Mouse (Mus musculus) neural tube, embryonic 15.5 days (tissue): ENCODE measurements around the gene Zfp992. TPM values are rescaled to one million over a fixed set of nuclear protein-coding genes. Genes with fewer than 3 reads are reported as not detected.
"Not testable (repeated sequence)": the region's sequence is repeated elsewhere in the genome, so short reads cannot be mapped to it uniquely, and the experiment has no call there.

Experiments used
- ATAC-seq: fragments of 200-750 bp; cut with Nextera tagmentation; 2 replicates; pipeline ENCODE4 v1.8.0; 2017; ENCODE audit warnings: mild to moderate bottlenecking, moderate TSS enrichment, moderate library complexity; ENCODE audit not compliant: low FRiP score
- H3K27ac ChIP-seq: fragments of 300-500 bp; sonication (generic); replicated peaks from 2 replicates; pipeline ENCODE4 v1.5.1; 2015; ENCODE audit warnings: mild to moderate bottlenecking, inconsistent platforms
- H3K27me3 ChIP-seq: fragments of 300-500 bp; sonication (generic); replicated peaks from 2 replicates; pipeline ENCODE4 v1.6.1; 2015; ENCODE audit warnings: inconsistent platforms
- H3K36me3 ChIP-seq: fragments of 300-500 bp; sonication (generic); 2 replicates; pipeline ENCODE4 v1.6.1; 2015; ENCODE audit warnings: inconsistent platforms
- H3K4me1 ChIP-seq: fragments of 300-500 bp; sonication (generic); 2 replicates; pipeline ENCODE4 v1.6.1; 2015; ENCODE audit warnings: inconsistent platforms
- H3K4me2 ChIP-seq: fragments of 300-500 bp; sonication (generic); 2 replicates; pipeline ENCODE4 v1.6.1; 2015; ENCODE audit warnings: inconsistent platforms, mild to moderate bottlenecking, moderate library complexity
- H3K4me3 ChIP-seq: fragments of 300-500 bp; sonication (generic); replicated peaks from 2 replicates; pipeline ENCODE4 v1.5.1; 2015; ENCODE audit warnings: mild to moderate bottlenecking, inconsistent platforms
- H3K9ac ChIP-seq: fragments of 300-500 bp; sonication (generic); replicated peaks from 2 replicates; pipeline ENCODE4 v1.6.1; 2015; ENCODE audit warnings: mild to moderate bottlenecking, inconsistent platforms
- H3K9me3 ChIP-seq: fragments of 300-500 bp; sonication (generic); replicated peaks from 2 replicates; pipeline ENCODE4 v1.6.1; 2016; ENCODE audit warnings: inconsistent platforms
- WGBS: fragments of 180-500 bp; shearing (Covaris S2); methylation state at CpG from one replicate; pipeline ENCODE4 v1.1.7; 2015; ENCODE audit warnings: mixed read lengths; 5-methylcytosine and 5-hydroxymethylcytosine counted together
- polyA plus RNA-seq: library from polyadenylated mRNA; unstranded; fragments of >200 nt; fragmentation: Nextera tagmentation; extraction: Ambion mirVana; gene quantifications from 2 replicates; pipeline ENCODE4 v1.2.1, GENCODE M21; 2015

The Zfp992 gene
- polyA plus RNA-seq, 1 experiment from 2014 or later = 2.6 TPM

DNA sequence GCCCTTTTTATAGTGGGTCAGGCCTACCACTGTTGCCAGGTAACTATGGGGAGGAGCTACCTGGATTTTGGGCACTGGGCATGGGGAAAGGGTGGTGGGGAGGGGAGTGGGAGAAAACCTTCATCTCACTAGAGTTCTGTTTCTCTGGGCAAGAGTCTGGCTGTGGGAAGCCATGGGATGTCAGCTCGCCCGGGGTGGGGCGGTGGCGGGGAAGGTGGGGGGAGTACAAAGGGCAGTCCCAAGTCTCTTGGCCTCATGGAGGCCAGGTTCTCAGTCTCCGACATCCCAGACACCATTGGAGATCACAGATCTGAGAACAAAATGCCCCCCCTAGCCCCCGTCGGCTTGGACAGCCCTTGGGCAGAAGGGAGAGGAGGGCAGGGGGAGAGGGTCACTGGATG, 6.5 kb downstream of the Zfp992 start:
- Histone ChIP-seq H3K27ac (no peak overlapping the region), H3K4me3 (no peak overlapping the region), H3K4me2 (no peak overlapping the region), H3K36me3 (peaks cover 11% of the 10 kb centered on the region), H3K27me3 (no peaks in the 10 kb centered on the region), H3K9ac (no peak overlapping the region), H3K9me3 (peaks cover 56% of the 10 kb centered on the region), H3K4me1 (no peaks in the 10 kb centered on the region)
- 96% methylated on average over 7 of the region's 7 CpGs for WGBS
- ATAC-seq = peak; percentile 28; the same call in 1 of the 2 replicates

DNA sequence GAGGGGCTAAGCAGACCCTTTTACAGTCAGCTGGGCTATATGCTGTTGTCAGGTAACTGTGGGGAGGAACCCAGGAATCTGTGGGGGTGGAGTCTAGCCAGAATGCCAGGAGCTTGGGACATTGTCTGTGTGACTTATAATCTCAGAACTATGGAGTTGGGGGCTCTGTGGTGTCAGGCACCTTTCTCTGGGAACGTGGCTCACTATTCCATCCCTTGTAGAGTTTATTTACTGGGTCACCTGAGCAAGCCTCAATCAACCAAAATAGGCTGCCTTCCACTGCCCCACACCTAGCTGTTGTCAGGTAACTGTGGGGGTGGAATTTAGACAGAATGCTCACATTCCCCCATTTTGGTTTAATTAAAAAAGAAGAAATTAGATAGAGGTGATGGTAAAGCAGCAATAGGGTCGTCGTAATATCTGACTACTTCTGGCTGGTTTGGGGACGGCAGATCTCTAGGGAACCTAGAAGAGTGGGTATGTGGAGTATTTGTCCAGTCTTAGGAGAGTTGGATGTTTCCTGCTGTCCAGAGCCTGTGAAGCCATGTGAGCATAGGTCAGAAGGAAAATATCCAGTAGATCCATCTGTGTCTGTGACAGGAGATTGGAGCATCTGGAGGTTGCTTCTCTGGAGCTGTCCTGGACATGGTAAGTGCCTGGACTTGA, 7.4 kb downstream of the Zfp992 start:
- Histone ChIP-seq H3K4me2 (no peak overlapping the region), H3K9me3 (peaks cover 56% of the 10 kb centered on the region), H3K9ac (no peak overlapping the region), H3K36me3 (peaks cover 11% of the 10 kb centered on the region), H3K4me1 (no peaks in the 10 kb centered on the region), H3K27me3 (no peaks in the 10 kb centered on the region), H3K4me3 (no peak overlapping the region), H3K27ac (no peak overlapping the region)
- WGBS = 72% methylated on average over 4 of the region's 4 CpGs
- ATAC-seq = no peak

DNA sequence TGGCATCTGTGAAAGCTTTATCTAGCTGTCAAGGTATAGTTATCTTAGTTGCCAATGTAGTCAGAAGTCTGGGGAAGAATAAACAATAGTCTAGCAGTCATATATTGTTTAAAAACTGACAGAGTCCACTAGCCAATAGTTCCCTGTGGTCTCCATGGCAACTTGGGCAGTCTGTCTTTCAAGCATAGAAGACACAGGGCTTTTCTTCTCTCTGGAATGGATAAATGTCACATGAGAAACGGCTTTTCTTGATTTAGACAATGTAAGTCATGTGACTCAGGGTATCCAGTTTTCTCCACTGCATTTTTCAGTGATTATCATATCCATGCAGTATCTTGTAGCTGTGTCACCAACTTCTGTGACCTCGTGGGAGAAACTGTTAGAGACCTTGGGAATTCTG, 8.3 kb downstream of the Zfp992 start:
- peaks cover 56% of the 10 kb centered on the region for H3K9me3 ChIP-seq
- WGBS = 65% methylated on average over 2 of the region's 2 CpGs
- no peak for ATAC-seq
- no peaks in the 10 kb centered on the region for H3K27me3 ChIP-seq
- no peak overlapping the region for H3K4me2 ChIP-seq
- no peaks in the 10 kb centered on the region for H3K4me1 ChIP-seq
- H3K9ac ChIP-seq = no peak overlapping the region
- no peak overlapping the region for H3K4me3 ChIP-seq
- peaks cover 11% of the 10 kb centered on the region for H3K36me3 ChIP-seq
- H3K27ac ChIP-seq = no peak overlapping the region

DNA sequence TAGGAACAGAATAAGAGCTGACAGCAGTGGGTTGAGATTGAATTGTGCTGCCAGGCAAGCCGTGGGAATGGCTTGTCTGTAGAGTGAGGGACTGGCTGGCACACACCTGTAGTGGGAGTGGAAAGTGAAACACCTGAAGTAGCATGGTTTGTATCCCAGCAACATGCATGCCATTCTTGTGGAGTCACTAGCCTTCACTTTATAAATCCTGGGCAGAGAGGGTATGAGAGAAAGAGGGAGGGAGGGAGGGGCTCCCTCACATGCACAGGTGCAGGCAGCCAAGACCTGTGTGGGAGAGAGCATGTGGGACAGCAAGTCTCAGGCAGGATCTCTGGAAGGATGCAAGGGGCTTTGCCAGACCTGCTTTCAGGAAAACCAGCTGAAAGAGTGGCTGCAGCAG, 8.9 kb downstream of the Zfp992 start:
- Histone ChIP-seq H3K27me3 (no peaks in the 10 kb centered on the region), H3K9ac (no peak overlapping the region), H3K4me2 (no peak overlapping the region), H3K36me3 (peaks cover 11% of the 10 kb centered on the region), H3K27ac (no peak overlapping the region), H3K4me3 (no peak overlapping the region), H3K4me1 (no peaks in the 10 kb centered on the region), H3K9me3 (peaks cover 52% of the 10 kb centered on the region)
- WGBS = 75% methylated on average over 1 of the region's 1 CpGs
- peak; percentile 37 for ATAC-seq

DNA sequence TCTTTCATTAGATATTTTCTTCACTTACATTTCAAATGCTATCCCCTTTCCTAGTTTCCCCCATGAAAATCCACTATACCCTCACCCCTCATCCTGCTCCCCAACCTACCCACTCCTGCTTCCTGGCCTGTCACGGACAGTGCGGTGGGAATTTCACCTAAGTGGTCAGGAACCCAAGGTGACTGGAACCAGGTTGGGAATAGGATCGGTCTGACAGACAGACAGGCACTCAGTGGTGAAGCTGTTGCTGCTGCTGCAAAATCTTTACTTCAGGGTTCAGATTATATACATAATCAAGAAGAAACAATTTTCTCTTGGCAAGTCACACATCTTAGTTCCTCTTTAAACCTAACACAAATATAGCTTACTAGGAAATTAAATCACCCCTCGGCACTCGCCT, 11.0 kb downstream of the Zfp992 start:
- Histone ChIP-seq H3K36me3 (peaks cover 13% of the 10 kb centered on the region), H3K9me3 (peaks cover 47% of the 10 kb centered on the region)
- not testable (repeated sequence) for ATAC-seq, H3K27me3 ChIP-seq, H3K4me2 ChIP-seq, H3K9ac ChIP-seq, H3K27ac ChIP-seq, H3K4me3 ChIP-seq, H3K4me1 ChIP-seq
- WGBS = 83% methylated on average over 5 of the region's 5 CpGs

DNA sequence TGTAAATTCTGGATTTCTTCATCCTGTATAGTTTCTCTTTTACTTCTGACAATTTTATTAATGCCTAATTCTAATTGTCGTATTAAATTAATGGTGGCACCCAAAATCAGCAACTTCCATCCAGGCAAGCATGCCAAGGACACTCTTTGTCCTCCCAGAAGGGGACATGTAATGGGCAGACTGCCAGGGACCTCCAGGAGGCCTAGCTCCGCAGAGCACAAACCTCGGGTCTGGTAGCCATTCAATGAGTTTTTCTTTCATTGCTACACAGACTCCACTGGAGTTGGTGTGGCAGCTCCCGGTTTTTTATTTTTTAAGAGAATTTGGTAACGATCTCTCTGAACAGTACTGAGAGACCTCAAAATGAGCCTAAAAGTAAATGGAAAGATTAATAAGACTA, 11.9 kb downstream of the Zfp992 start:
- not testable (repeated sequence) for H3K4me2 ChIP-seq, H3K4me1 ChIP-seq, H3K9ac ChIP-seq, H3K27ac ChIP-seq, ATAC-seq, H3K27me3 ChIP-seq, H3K4me3 ChIP-seq
- peaks cover 13% of the 10 kb centered on the region for H3K36me3 ChIP-seq
- 82% methylated on average over 5 of the region's 5 CpGs for whole genome bisulfite sequencing
- peaks cover 44% of the 10 kb centered on the region for H3K9me3 ChIP-seq

DNA sequence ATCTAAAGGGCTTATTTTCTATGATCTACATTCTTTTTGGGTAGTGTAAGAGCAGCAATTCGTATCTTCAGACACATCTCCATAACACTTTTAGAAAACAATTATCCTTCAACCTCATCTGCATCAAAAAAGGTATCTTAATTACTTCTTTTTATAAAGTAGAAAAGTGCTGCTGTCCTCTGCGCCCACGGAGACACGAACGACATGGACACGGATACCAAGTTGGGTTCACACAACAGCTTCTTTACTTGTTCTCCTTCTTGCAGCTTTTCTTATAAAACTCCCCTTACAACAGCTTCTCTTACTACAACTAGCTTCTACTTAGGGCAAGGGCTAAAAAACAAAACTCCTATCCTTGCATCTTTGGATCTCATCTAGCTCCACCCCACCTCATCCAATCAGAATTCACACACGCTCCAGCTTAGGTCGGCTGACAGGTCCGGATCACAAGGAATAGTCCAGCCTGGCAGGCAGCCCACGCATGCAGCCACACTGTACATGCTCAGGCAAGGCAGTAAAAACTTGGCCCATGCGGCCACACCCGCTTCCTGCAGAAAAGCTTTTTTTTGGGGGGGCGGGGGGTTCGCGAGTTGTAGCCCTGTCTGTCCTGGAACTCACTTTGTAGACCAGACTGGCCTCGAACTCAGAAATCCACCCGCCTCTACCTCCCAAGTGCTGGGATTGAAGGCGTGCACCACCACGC, 15.0 kb downstream of the Zfp992 start:
- ATAC-seq, H3K4me3 ChIP-seq, H3K27ac ChIP-seq, H3K27me3 ChIP-seq, H3K4me2 ChIP-seq, H3K9ac ChIP-seq, H3K4me1 ChIP-seq, H3K36me3 ChIP-seq: not testable (repeated sequence)
- H3K9me3 ChIP-seq = peaks cover 16% of the 10 kb centered on the region
- 92% methylated on average over 18 of the region's 19 CpGs for WGBS

DNA sequence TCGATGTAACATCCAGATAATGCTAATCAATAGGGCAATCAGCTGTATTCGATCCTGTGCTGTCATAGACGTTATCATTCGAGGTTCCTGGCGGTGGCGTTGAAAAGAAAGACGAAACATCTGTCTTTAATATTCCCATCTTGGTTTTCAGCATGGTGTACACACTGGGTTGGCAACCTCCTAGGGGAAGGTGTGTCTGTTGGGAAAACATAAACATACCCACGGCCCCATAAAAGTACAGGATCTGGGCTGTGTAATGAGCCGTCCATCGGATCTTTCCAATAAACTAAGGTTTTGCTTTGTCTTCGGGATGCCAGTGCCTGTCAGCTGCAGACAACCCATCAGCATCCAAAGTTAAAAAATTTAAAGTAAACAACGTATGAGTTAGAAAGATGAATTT, 21.2 kb downstream of the Zfp992 start:
- not testable (repeated sequence) for H3K9ac ChIP-seq, H3K36me3 ChIP-seq, H3K4me2 ChIP-seq, H3K4me3 ChIP-seq, H3K4me1 ChIP-seq, H3K27me3 ChIP-seq, H3K27ac ChIP-seq, ATAC-seq
- WGBS = 92% methylated on average over 11 of the region's 12 CpGs
- H3K9me3 ChIP-seq = peaks cover 13% of the 10 kb centered on the region

DNA sequence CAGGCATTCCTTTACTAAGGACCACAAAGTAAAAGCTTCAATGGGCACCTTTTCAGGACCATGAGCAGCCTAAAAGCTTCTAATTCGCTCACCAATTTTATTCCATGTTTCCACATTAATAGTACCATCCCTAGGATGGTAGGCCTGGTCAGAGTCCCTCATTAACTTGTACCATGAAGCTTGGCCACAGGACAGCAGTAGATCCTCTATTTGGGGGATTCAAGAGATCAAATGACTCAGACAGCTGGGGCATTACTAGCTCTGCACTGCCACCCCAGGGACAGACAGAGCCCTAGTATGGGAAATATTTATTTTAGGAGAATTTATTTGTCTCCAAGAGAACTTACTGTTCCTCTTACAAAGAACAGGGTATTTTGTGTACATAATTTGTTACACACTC, 25.4 kb downstream of the Zfp992 start:
- not testable (repeated sequence) for H3K4me2 ChIP-seq, H3K36me3 ChIP-seq, H3K27ac ChIP-seq, H3K27me3 ChIP-seq, H3K4me3 ChIP-seq, H3K4me1 ChIP-seq, H3K9ac ChIP-seq
- ATAC-seq = 0 out of 2 replicates have a peak, but pooled peaks have one; percentile 21
- H3K9me3 ChIP-seq = peaks cover 40% of the 10 kb centered on the region
- WGBS = no CpG with 5 or more reads among the region's 1 CpGs

DNA sequence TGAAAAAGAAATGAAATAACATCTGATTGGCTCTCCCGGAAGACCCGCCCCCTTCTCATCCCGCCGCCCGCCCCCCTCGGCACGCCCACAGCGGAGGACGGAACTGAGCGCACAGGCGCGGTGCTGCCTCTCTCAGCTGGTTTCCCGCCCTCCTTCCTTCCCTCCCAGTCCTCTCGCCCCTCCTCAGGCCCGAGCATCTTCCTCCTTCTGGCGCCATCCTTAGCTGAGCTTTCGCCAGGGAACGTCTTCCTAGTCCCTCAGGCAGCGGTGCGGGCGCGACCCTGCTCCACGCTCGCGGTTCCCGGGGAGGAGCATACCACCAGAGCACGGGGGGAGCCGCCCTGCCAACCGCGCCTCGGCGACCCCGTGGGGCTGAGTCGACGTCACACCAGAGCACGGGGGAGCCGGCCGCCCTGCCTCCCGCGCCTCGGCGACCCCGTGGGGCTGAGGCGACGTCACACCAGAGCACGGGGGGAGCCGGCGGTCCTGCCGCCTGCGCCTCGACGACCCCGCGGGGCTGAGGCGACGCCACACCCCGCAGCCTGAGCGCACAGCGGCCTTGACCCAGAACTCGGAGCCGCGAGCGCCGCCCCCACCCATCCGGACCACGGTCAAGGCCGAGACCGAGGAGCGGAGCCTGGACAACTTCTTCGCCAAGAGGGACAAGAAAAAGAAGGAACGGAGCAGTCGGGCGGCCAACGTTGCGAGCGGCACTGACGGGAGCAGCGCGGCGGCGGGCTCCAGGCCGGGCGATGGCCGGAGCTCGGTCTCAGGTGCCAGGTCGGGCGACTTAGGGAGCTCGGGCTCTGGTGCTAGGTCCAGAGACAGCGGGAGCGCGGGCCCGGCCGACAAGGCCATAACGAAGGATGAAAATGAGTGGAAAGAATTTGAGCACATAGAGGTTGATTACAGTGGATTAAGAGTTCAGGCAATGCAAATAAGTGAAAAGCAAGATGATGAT, 26.2 kb downstream of the Zfp992 start:
- peaks cover 38% of the 10 kb centered on the region for H3K9me3 ChIP-seq
- not testable (repeated sequence) for H3K9ac ChIP-seq, H3K4me2 ChIP-seq, H3K36me3 ChIP-seq, H3K4me3 ChIP-seq, H3K27me3 ChIP-seq, H3K4me1 ChIP-seq, H3K27ac ChIP-seq
- 61% methylated on average over 77 of the region's 94 CpGs for WGBS
- peak; percentile 75 for ATAC-seq

DNA sequence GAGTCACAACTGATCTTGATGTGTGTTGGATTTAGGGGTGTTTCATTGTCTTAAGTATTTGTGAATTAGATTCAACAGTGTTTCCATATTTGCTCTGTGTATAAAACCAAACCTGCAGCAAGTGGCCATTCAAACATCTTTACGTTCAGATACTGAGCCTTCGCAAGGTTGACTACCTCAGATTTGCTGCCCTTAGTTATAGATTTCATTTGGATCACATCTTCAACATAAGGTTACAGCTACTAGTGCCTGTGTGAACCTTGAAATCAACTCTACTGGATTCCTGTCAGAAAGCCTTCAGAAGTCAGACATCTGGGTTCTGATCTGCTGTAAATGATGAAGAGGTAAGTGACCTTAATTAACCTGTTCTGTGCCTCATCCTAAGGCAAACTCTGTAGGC, 27.4 kb downstream of the Zfp992 start:
- WGBS = 97% methylated on average over 2 of the region's 2 CpGs

More for the DNA sequence above, 27.4 kb downstream of the Zfp992 start:
- not testable (repeated sequence) for ATAC-seq, H3K4me3 ChIP-seq, H3K4me2 ChIP-seq, H3K4me1 ChIP-seq, H3K36me3 ChIP-seq, H3K27ac ChIP-seq, H3K27me3 ChIP-seq, H3K9ac ChIP-seq
- H3K9me3 ChIP-seq = peaks cover 48% of the 10 kb centered on the region
